Mouse (Mus musculus): ENCODE results near the gene Otub1. TPM values are rescaled to one million over a fixed set of nuclear protein-coding genes. Genes with fewer than 3 reads are reported as not detected.

The Otub1 gene
- polyA plus RNA-seq, 1 experiment, result 64.3 TPM

DNA sequence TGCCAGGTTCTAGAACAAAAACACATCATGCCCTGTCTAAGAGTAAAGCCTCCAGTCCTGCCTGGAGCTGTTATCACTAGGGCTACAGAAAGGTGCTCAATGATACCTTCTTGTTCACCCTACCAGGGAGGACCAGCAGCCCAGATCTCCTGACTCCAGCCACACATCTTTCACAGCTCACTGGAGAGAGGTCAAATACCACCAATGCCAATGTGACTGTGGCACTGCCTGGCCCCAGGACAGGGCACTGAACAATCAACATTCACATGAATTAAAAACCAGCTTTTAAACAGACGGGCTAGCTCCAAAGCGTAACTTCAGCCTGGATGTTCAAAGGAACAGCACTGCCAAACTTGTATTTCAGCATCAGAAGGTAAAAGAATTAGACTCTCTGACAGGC is 29.9 kb upstream of the Otub1 start:
- no peak overlapping the region for H3K27ac ChIP-seq (ENCODE audit: insufficient read depth, low read length)
- DNase-seq (ENCODE audit: low read depth in 1 of 2, low spot score in 2 of 2), result no peak
- peaks cover 4% of the 10 kb centered on the region; the same call in 1 of the 2 replicates for H3K36me3 ChIP-seq (ENCODE audit: control insufficient read depth, insufficient read depth, low read length)
- no peaks in the 10 kb centered on the region for H3K27me3 ChIP-seq (ENCODE audit: control insufficient read depth, insufficient read depth, low read length)
- WGBS, result 99% methylated on average over 2 of the region's 2 CpGs
- no peak overlapping the region for H3K4me3 ChIP-seq (ENCODE audit: extremely low read depth, insufficient read depth, insufficient read length)
- TF ChIP-seq POLR2A (IDR thresholded peaks at IDR 0.05; ENCODE audit: low read depth, low read length) (no peak), CTCF (IDR thresholded peaks at IDR 0.05; ENCODE audit: extremely low read depth, insufficient read depth, insufficient read length, insufficient replicate concordance) (no peak)
- peaks cover 5% of the 10 kb centered on the region for H3K4me1 ChIP-seq (ENCODE audit: control insufficient read depth, insufficient read depth, insufficient read length)

- Histone ChIP-seq H3K4me1 (ENCODE audit: control insufficient read depth, insufficient read depth, insufficient read length) (peaks cover 5% of the 10 kb centered on the region; the same call in 1 of the 2 replicates), H3K27ac (ENCODE audit: insufficient read depth, low read length) (no peak overlapping the region), H3K27me3 (ENCODE audit: control insufficient read depth, insufficient read depth, low read length) (no peaks in the 10 kb centered on the region), H3K4me3 (ENCODE audit: extremely low read depth, insufficient read depth, insufficient read length) (no peak overlapping the region), H3K36me3 (ENCODE audit: control insufficient read depth, insufficient read depth, low read length) (peaks cover 4% of the 10 kb centered on the region; the same call in 1 of the 2 replicates)
- WGBS, result 91% methylated on average over 9 of the region's 9 CpGs
- TF ChIP-seq POLR2A (IDR thresholded peaks at IDR 0.05; ENCODE audit: low read depth, low read length), result no peak
- no peak for TF ChIP-seq CTCF (IDR thresholded peaks at IDR 0.05; ENCODE audit: extremely low read depth, insufficient read depth, insufficient read length, insufficient replicate concordance)
- DNase-seq (ENCODE audit: low read depth in 1 of 2, low spot score in 2 of 2), result no peak
These were observed 29.3 kb upstream of the Otub1 start for GRCm38 (mm10) chr19:7235461-7235860.

- peak; percentile 85; the same call in 1 of the 2 replicates for TF ChIP-seq CTCF (IDR thresholded peaks at IDR 0.05; ENCODE audit: extremely low read depth, insufficient read depth, insufficient read length, insufficient replicate concordance)
- no peak for TF ChIP-seq POLR2A (IDR thresholded peaks at IDR 0.05; ENCODE audit: low read depth, low read length)
- no peaks in the 10 kb centered on the region for H3K27me3 ChIP-seq (ENCODE audit: control insufficient read depth, insufficient read depth, low read length)
- no peaks in the 10 kb centered on the region; the same call in 1 of the 2 replicates for H3K4me1 ChIP-seq (ENCODE audit: control insufficient read depth, insufficient read depth, insufficient read length)
- H3K27ac ChIP-seq (ENCODE audit: insufficient read depth, low read length), result no peak overlapping the region
- H3K36me3 ChIP-seq (ENCODE audit: control insufficient read depth, insufficient read depth, low read length), result peaks cover 6% of the 10 kb centered on the region
- DNase-seq (ENCODE audit: low read depth in 1 of 2, low spot score in 2 of 2), result peak; percentile 69 to 79
- H3K4me3 ChIP-seq (ENCODE audit: extremely low read depth, insufficient read depth, insufficient read length), result no peak overlapping the region
- 42% methylated on average over 8 of the region's 8 CpGs for WGBS
These were observed 28.6 kb upstream of the Otub1 start for GRCm38 (mm10) chr19:7234537-7235221.

GRCm38 (mm10) chr19:7226511-7226914 is 20.4 kb upstream of the Otub1 start:
- peak in 1 of 2 experiments; percentile 39 for DNase-seq (ENCODE audit: low read depth in 1 of 2, low spot score in 2 of 2)
- Histone ChIP-seq H3K36me3 (ENCODE audit: control insufficient read depth, insufficient read depth, low read length) (peaks cover 14% of the 10 kb centered on the region), H3K27ac (ENCODE audit: insufficient read depth, low read length) (peak overlapping the region; percentile 73), H3K4me3 (ENCODE audit: extremely low read depth, insufficient read depth, insufficient read length) (no peak overlapping the region), H3K27me3 (ENCODE audit: control insufficient read depth, insufficient read depth, low read length) (no peaks in the 10 kb centered on the region), H3K4me1 (ENCODE audit: control insufficient read depth, insufficient read depth, insufficient read length) (peaks cover 15% of the 10 kb centered on the region; the same call in 1 of the 2 replicates)
- TF ChIP-seq CTCF (IDR thresholded peaks at IDR 0.05; ENCODE audit: extremely low read depth, insufficient read depth, insufficient read length, insufficient replicate concordance), result no peak
- TF ChIP-seq POLR2A (IDR thresholded peaks at IDR 0.05; ENCODE audit: low read depth, low read length), result no peak
- WGBS, result 27% methylated on average over 6 of the region's 6 CpGs

GRCm38 (mm10) chr19:7225096-7225690 is 19.1 kb upstream of the Otub1 start:
- H3K4me3 ChIP-seq (ENCODE audit: extremely low read depth, insufficient read depth, insufficient read length), result no peak overlapping the region
- H3K4me1 ChIP-seq (ENCODE audit: control insufficient read depth, insufficient read depth, insufficient read length), result peaks cover 15% of the 10 kb centered on the region; the same call in 1 of the 2 replicates
- 51% methylated on average over 9 of the region's 9 CpGs for WGBS
- no peak for DNase-seq (ENCODE audit: low read depth in 1 of 2, low spot score in 2 of 2)
- H3K27ac ChIP-seq (ENCODE audit: insufficient read depth, low read length), result no peak overlapping the region
- peaks cover 11% of the 10 kb centered on the region for H3K36me3 ChIP-seq (ENCODE audit: control insufficient read depth, insufficient read depth, low read length)
- TF ChIP-seq CTCF (IDR thresholded peaks at IDR 0.05; ENCODE audit: extremely low read depth, insufficient read depth, insufficient read length, insufficient replicate concordance), result no peak
- H3K27me3 ChIP-seq (ENCODE audit: control insufficient read depth, insufficient read depth, low read length), result no peaks in the 10 kb centered on the region

GRCm38 (mm10) chr19:7224253-7224652 is 18.1 kb upstream of the Otub1 start:
- Histone ChIP-seq H3K4me3 (ENCODE audit: extremely low read depth, insufficient read depth, insufficient read length) (no peak overlapping the region), H3K4me1 (ENCODE audit: control insufficient read depth, insufficient read depth, insufficient read length) (peaks cover 15% of the 10 kb centered on the region; the same call in 1 of the 2 replicates), H3K36me3 (ENCODE audit: control insufficient read depth, insufficient read depth, low read length) (peaks cover 5% of the 10 kb centered on the region), H3K27ac (ENCODE audit: insufficient read depth, low read length) (no peak overlapping the region), H3K27me3 (ENCODE audit: control insufficient read depth, insufficient read depth, low read length) (no peaks in the 10 kb centered on the region)
- TF ChIP-seq CTCF (IDR thresholded peaks at IDR 0.05; ENCODE audit: extremely low read depth, insufficient read depth, insufficient read length, insufficient replicate concordance) (no peak), POLR2A (IDR thresholded peaks at IDR 0.05; ENCODE audit: low read depth, low read length) (no peak)
- 76% methylated on average over 3 of the region's 3 CpGs for whole genome bisulfite sequencing
- no peak for DNase-seq (ENCODE audit: low read depth in 1 of 2, low spot score in 2 of 2)

GRCm38 (mm10) chr19:7223488-7223887 is 17.4 kb upstream of the Otub1 start:
- no peak for TF ChIP-seq CTCF (IDR thresholded peaks at IDR 0.05; ENCODE audit: extremely low read depth, insufficient read depth, insufficient read length, insufficient replicate concordance)
- no peak for TF ChIP-seq POLR2A (IDR thresholded peaks at IDR 0.05; ENCODE audit: low read depth, low read length)
- no peak for DNase-seq (ENCODE audit: low read depth in 1 of 2, low spot score in 2 of 2)
- Histone ChIP-seq H3K36me3 (ENCODE audit: control insufficient read depth, insufficient read depth, low read length) (peaks cover 1% of the 10 kb centered on the region; the same call in 1 of the 2 replicates), H3K27ac (ENCODE audit: insufficient read depth, low read length) (no peak overlapping the region), H3K27me3 (ENCODE audit: control insufficient read depth, insufficient read depth, low read length) (no peaks in the 10 kb centered on the region), H3K4me1 (ENCODE audit: control insufficient read depth, insufficient read depth, insufficient read length) (peaks cover 15% of the 10 kb centered on the region; the same call in 1 of the 2 replicates), H3K4me3 (ENCODE audit: extremely low read depth, insufficient read depth, insufficient read length) (no peak overlapping the region)

Data from spleen, adult 2 months (tissue).